Mouse (Mus musculus): ENCODE results near the gene Arhgap19. TPM values are rescaled to one million over a fixed set of nuclear protein-coding genes. Genes with fewer than 3 reads are reported as not detected.

Arhgap19 gene
- total RNA-seq, 4 experiments from 2014 or later: 8.6 to 10.0 (median 9.0) TPM

- no peak for DNase-seq (ENCODE audit: low spot score in 2 of 2)
Measured at GRCm38 (mm10) chr19:41743396-41743795, 58.5 kb downstream of the Arhgap19 start, which contains the start of gene Slit1. TSS of gene Slit1 (minus strand) at chr19:41743665.

GRCm38 (mm10) chr19:41738896-41739295 lies 63.0 kb downstream of the Arhgap19 start:
- no peak for DNase-seq (ENCODE audit: low spot score in 2 of 2)

- DNase-seq (ENCODE audit: low spot score in 2 of 2): no peak
Measured at GRCm38 (mm10) chr19:41738429-41738805, 63.4 kb downstream of the Arhgap19 start.

- no peak for DNase-seq (ENCODE audit: low spot score in 2 of 2)
Measured at GRCm38 (mm10) chr19:41737657-41738428, 64.0 kb downstream of the Arhgap19 start.

- DNase-seq (ENCODE audit: low spot score in 2 of 2): no peak
Measured at GRCm38 (mm10) chr19:41734685-41735084, 67.2 kb downstream of the Arhgap19 start.

GRCm38 (mm10) chr19:41725491-41725890 lies 76.4 kb downstream of the Arhgap19 start:
- DNase-seq (ENCODE audit: low spot score in 2 of 2): no peak

GRCm38 (mm10) chr19:41724831-41725470 lies 76.9 kb downstream of the Arhgap19 start:
- no peak for DNase-seq (ENCODE audit: low spot score in 2 of 2)

- no peak for DNase-seq (ENCODE audit: low spot score in 2 of 2)
Measured at GRCm38 (mm10) chr19:41723337-41723736, 78.5 kb downstream of the Arhgap19 start.

GRCm38 (mm10) chr19:41719436-41719835 lies 82.4 kb downstream of the Arhgap19 start:
- DNase-seq (ENCODE audit: low spot score in 2 of 2): no peak

Other genes starting within 250 kb of the Arhgap19 start
- gene Gm340, start 219.7 kb downstream of the Arhgap19 start, total RNA-seq (2022): 1 to 10 TPM; 5.1 to 8.9 (median 6.0) TPM
- gene Slit1, start 58.4 kb downstream of the Arhgap19 start, total RNA-seq (2022): 1 to 10 TPM in 1 of 4 experiments, under 1 TPM in 3; 0.21 to 1.7 (median 0.76) TPM
- gene Frat1, start 27.9 kb upstream of the Arhgap19 start, total RNA-seq (2022): 1 to 10 TPM; 3.6 to 8.4 (median 6.4) TPM
- gene Frat2, start 46.1 kb upstream of the Arhgap19 start, total RNA-seq (2022): 10 to 100 TPM in 3 of 4 experiments, 1 to 10 TPM in 1; 4.5 to 15.5 (median 12.5) TPM
- gene Rrp12, start 94.1 kb upstream of the Arhgap19 start, total RNA-seq (2022): 10 to 100 TPM; 30.0 to 34.9 (median 32.2) TPM
- 10 to 100 TPM; 11.0 to 34.9 (median 15.0) TPM for gene Pgam1, start 109.9 kb upstream of the Arhgap19 start, total RNA-seq (2022)
- 10 to 100 TPM; 16.0 to 21.6 (median 18.6) TPM for gene Exosc1, start 131.4 kb upstream of the Arhgap19 start, total RNA-seq (2022)
- 10 to 100 TPM; 21.3 to 24.1 (median 23.2) TPM for gene Zdhhc16, start 131.4 kb upstream of the Arhgap19 start, total RNA-seq (2022)
- 10 to 100 TPM in 2 of 4 experiments, 1 to 10 TPM in 2; 9.1 to 14.1 (median 9.8) TPM for gene Mms19, start 179.1 kb upstream of the Arhgap19 start, total RNA-seq (2022)
- 10 to 100 TPM; 15.0 to 17.5 (median 15.8) TPM for gene Ubtd1, start 179.7 kb upstream of the Arhgap19 start, total RNA-seq (2022)
- 100 to 1,000 TPM; 131 to 242 (median 170) TPM for gene Ankrd2, start 234.0 kb upstream of the Arhgap19 start, total RNA-seq (2022)
- 1 to 10 TPM; 3.0 to 4.8 (median 3.7) TPM for gene Hoga1, start 243.6 kb upstream of the Arhgap19 start, total RNA-seq (2022)